Mouse (Mus musculus): ENCODE results near the gene Pip4k2b.

DNA sequence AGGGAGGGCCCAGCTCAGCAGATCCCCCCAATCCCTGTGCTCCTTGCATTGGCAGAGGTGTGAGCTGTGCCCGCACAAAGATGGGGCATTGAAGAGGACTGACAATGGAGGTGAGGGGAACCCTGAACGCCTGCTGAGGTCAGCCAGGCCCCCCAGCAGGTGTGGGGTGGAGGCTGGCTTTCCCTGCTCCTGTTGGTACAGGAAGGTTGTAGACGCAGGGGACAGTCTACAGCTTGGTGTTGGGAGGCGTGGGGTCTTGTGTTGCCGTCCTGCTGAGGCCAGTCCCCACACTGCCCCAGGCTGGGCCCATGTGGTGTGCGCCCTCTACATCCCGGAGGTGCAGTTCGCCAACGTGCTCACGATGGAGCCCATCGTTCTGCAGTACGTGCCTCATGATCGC, 79.1 kb downstream of the Pip4k2b start:
- no peak for TF ChIP-seq POLR2A (IDR thresholded peaks at IDR 0.05; ENCODE audit: insufficient read depth, low read depth, low read length)
- no peak for TF ChIP-seq CTCF (IDR thresholded peaks at IDR 0.05; ENCODE audit: insufficient read depth, low read depth, low read length)

Measured in olfactory bulb, adult 2 months (tissue).